Mouse (Mus musculus) embryonic facial prominence, embryonic 15.5 days (tissue): Measurements from ENCODE around the gene Grin1. TPM values are rescaled to one million over a fixed set of nuclear protein-coding genes. Genes with fewer than 3 reads are reported as not detected.

Source experiments
- ATAC-seq: fragments of 200-750 bp; cut with Nextera tagmentation; 2 replicates; pipeline ENCODE4 v1.8.0; 2017; ENCODE audit warnings: low read depth, moderate TSS enrichment; ENCODE audit not compliant: insufficient number of reproducible peaks, low FRiP score, low TSS enrichment
- H3K27ac ChIP-seq: fragments of 300-500 bp; sonication (generic); replicated peaks from 2 replicates; pipeline ENCODE4 v1.5.1; 2015; ENCODE audit warnings: mild to moderate bottlenecking, inconsistent platforms
- H3K27me3 ChIP-seq: fragments of 300-500 bp; sonication (generic); 2 replicates; pipeline ENCODE4 v1.6.1; 2015; ENCODE audit warnings: inconsistent platforms
- H3K36me3 ChIP-seq: fragments of 300-500 bp; sonication (generic); 2 replicates; pipeline ENCODE4 v1.6.1; 2015; ENCODE audit warnings: mild to moderate bottlenecking, inconsistent platforms
- H3K4me1 ChIP-seq: fragments of 300-500 bp; sonication (generic); 2 replicates; pipeline ENCODE4 v1.6.1; 2015; ENCODE audit warnings: inconsistent platforms
- H3K4me2 ChIP-seq: fragments of 300-500 bp; sonication (generic); replicated peaks from 2 replicates; pipeline ENCODE4 v1.6.1; 2015; ENCODE audit warnings: mild to moderate bottlenecking, inconsistent platforms
- H3K4me3 ChIP-seq: fragments of 300-500 bp; sonication (generic); replicated peaks from 2 replicates; pipeline ENCODE4 v1.5.1; 2015; ENCODE audit warnings: mild to moderate bottlenecking, inconsistent platforms
- H3K9ac ChIP-seq: fragments of 300-500 bp; sonication (generic); 2 replicates; pipeline ENCODE4 v1.6.1; 2015; ENCODE audit warnings: inconsistent platforms
- H3K9me3 ChIP-seq: fragments of 300-500 bp; sonication (generic); replicated peaks from 2 replicates; pipeline ENCODE4 v1.6.1; 2016; ENCODE audit warnings: inconsistent platforms
- WGBS: fragments of 180-500 bp; shearing (Covaris S2); methylation state at CpG from one replicate; pipeline ENCODE4 v1.1.7; 2015; 5-methylcytosine and 5-hydroxymethylcytosine counted together
- polyA plus RNA-seq: library from polyadenylated mRNA; unstranded; fragments of >200 nt; fragmentation: Nextera tagmentation; extraction: Ambion mirVana; gene quantifications from 2 replicates; pipeline ENCODE4 v1.2.1, GENCODE M21; 2015

Gene Grin1
- polyA plus RNA-seq, 1 experiment from 2014 or later = 0.71 TPM

DNA sequence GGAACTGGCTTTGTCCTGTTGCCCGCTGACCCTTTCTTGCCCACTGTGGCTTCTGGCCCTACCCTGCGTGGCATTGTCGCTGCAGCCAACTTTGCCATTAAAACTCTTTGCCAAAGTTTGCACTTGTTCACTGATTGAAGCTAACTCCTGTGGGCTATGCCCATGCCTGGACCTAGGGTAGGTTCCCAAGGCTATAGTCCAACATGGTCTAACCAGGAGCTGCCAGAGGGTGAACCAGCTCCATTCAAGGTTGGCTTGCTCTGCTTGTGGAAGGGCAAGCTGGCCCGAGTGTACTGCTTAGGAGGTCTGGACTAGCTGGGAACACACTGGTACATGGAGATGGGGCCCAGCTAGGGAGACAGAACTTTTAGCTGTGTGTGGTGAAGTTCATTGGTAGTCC is 74.8 kb downstream of the Grin1 start:
- Histone ChIP-seq H3K4me1 (peaks cover 29% of the 10 kb centered on the region), H3K27me3 (peaks cover 24% of the 10 kb centered on the region), H3K9me3 (no peaks in the 10 kb centered on the region), H3K36me3 (peaks cover 28% of the 10 kb centered on the region), H3K27ac (no peak overlapping the region), H3K9ac (no peak overlapping the region), H3K4me2 (no peak overlapping the region), H3K4me3 (no peak overlapping the region)
- 84% methylated on average over 4 of the region's 4 CpGs for WGBS
- no peak for ATAC-seq

DNA sequence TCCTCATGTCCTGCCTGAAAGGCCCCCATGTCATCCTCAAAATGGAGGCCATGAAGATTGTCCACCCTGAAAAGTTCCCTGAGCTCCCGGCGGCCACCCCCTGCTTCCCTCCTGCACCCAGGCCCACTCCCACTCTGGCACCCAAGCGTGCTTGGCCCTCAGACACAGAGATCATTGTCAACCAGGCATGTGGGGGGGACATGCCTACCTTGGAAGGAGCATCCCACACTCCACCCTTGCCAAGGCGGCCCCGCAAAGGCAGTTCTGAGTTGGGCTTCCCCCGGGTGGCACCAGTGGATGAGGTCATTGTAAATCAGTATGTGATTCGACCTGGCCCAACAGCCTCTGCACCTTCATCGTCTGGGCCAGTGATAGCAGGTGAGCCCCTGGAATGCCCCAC is 75.6 kb downstream of the Grin1 start:
- Histone ChIP-seq H3K9ac (no peak overlapping the region), H3K36me3 (peaks cover 22% of the 10 kb centered on the region), H3K4me1 (peaks cover 29% of the 10 kb centered on the region), H3K27ac (no peak overlapping the region), H3K27me3 (peaks cover 24% of the 10 kb centered on the region), H3K4me3 (peak overlapping the region; percentile 56; the same call in 1 of the 2 replicates), H3K4me2 (no peak overlapping the region), H3K9me3 (no peaks in the 10 kb centered on the region)
- ATAC-seq = no peak
- WGBS = 71% methylated on average over 8 of the region's 8 CpGs

DNA sequence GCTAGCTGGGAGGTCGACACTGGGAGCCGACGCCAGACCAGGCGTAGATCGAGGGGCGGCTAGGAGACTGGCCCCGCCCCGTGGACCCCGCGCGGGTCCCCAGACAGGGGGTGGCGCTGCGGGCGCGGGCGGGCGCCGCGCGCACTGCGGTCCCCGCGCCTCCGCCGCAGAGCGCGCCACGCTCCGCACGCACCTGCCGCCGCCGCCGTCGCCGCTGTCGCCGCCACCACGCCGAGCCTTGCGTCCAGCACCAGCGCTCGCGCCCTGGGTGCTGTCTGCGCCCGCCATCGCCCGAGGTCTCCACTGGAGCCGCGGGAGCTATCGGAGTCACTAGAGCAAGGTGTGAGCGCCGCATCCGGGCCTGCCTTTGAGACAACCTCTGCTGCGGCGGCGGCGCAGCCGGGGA is 76.9 kb downstream of the Grin1 start, which contains the start of the genes Rnf208 and Cysrt1:
Rnf208 (plus strand) TSS at position 155 of the 406 bp plus-strand sequence.
Cysrt1 (minus strand) TSS at position 352 of the 406 bp plus-strand sequence.
- under 1% methylated on average over 52 of the region's 59 CpGs for WGBS
- Histone ChIP-seq H3K4me1 (peaks cover 29% of the 10 kb centered on the region), H3K9ac (peak within 1 kb of the TSS; percentile 26), H3K36me3 (peaks cover 11% of the 10 kb centered on the region; the same call in 1 of the 2 replicates), H3K4me2 (peak within 1 kb of the TSS; percentile 94), H3K27ac (peak within 1 kb of the TSS; percentile 81), H3K27me3 (peaks cover 24% of the 10 kb centered on the region), H3K4me3 (peak within 1 kb of the TSS; percentile 56), H3K9me3 (no peaks in the 10 kb centered on the region)
- ATAC-seq = no peak

DNA sequence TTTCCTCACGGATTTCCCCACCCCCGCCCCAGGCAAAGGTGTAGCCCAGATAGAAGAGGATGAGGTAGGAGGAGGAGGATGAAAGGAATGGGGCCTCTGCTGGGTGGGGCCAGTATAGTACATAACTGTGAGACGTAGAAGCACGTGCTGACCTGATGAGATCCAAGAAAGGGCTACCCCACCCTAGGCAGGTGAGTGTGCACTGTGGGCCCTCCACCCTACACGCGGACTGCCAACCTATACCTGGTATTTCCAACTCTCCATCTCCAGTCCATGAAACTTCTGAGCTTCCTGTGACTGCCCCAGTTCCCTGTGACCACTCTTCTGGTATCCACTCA is 77.6 kb downstream of the Grin1 start:
- peak; percentile 41 for ATAC-seq
- Histone ChIP-seq H3K4me3 (peak overlapping the region; percentile 56), H3K9me3 (no peaks in the 10 kb centered on the region), H3K36me3 (peaks cover 11% of the 10 kb centered on the region; the same call in 1 of the 2 replicates), H3K4me1 (peaks cover 29% of the 10 kb centered on the region), H3K4me2 (peak overlapping the region; percentile 94), H3K27ac (peak overlapping the region; percentile 81), H3K27me3 (peaks cover 24% of the 10 kb centered on the region), H3K9ac (no peak overlapping the region)
- 7% methylated on average over 6 of the region's 6 CpGs for WGBS

Other genes starting within 250 kb of the Grin1 start
- not detected in 2 replicates for gene Entpd8, start 238.9 kb downstream of the Grin1 start, polyA plus RNA-seq
- 0.37 and 0.39 TPM in 2 replicates for gene Noxa1, start 224.0 kb downstream of the Grin1 start, polyA plus RNA-seq
- 26.8 and 26.9 TPM in 2 replicates for gene Nrarp, start 138.4 kb downstream of the Grin1 start, polyA plus RNA-seq
- 9.3 and 10.5 TPM in 2 replicates for gene Tor4a, start 122.3 kb downstream of the Grin1 start, polyA plus RNA-seq
- gene Nelfb, start 107.7 kb downstream of the Grin1 start, polyA plus RNA-seq = 114 and 115 TPM in 2 replicates
- gene Stpg3, start 104.5 kb downstream of the Grin1 start, polyA plus RNA-seq = not detected in 2 replicates
- gene Fam166a, start 100.4 kb downstream of the Grin1 start, polyA plus RNA-seq = 0.77 TPM in 1 of 2 replicates, not detected in the other
- 590 and 660 TPM in 2 replicates for gene Tubb4b, start 94.5 kb downstream of the Grin1 start, polyA plus RNA-seq
- not detected in 2 replicates for gene Slc34a3, start 84.8 kb downstream of the Grin1 start, polyA plus RNA-seq
- 0.20 and 0.24 TPM in 2 replicates for gene Rnf224, start 82.4 kb downstream of the Grin1 start, polyA plus RNA-seq
- gene Rnf208, start 76.9 kb downstream of the Grin1 start, polyA plus RNA-seq = 18.4 and 22.9 TPM in 2 replicates
- 53.3 and 54.0 TPM in 2 replicates for gene Cysrt1, start 76.7 kb downstream of the Grin1 start, polyA plus RNA-seq
- 8.2 and 9.4 TPM in 2 replicates for gene AL732309.1, start 72.3 kb downstream of the Grin1 start, polyA plus RNA-seq
- 23.8 and 25.6 TPM in 2 replicates for gene Tmem203, start 63.7 kb downstream of the Grin1 start, polyA plus RNA-seq
- gene Tprn, start 56.6 kb downstream of the Grin1 start, polyA plus RNA-seq = 10.2 TPM in 2 replicates
- gene Ssna1, start 46.7 kb downstream of the Grin1 start, polyA plus RNA-seq = 258 and 263 TPM in 2 replicates
- gene Anapc2, start 46.7 kb downstream of the Grin1 start, polyA plus RNA-seq = 134 and 136 TPM in 2 replicates
- gene Tmem210, start 31.0 kb downstream of the Grin1 start, polyA plus RNA-seq = not detected in 2 replicates
- 4.9 and 5.2 TPM in 2 replicates for gene Lrrc26, start 29.3 kb downstream of the Grin1 start, polyA plus RNA-seq
- 54.4 and 55.5 TPM in 2 replicates for gene Man1b1, start 13.2 kb upstream of the Grin1 start, polyA plus RNA-seq
- gene Dpp7, start 37.2 kb upstream of the Grin1 start, polyA plus RNA-seq = 24.6 and 25.5 TPM in 2 replicates
- 18.4 and 21.7 TPM in 2 replicates for gene Uap1l1, start 46.5 kb upstream of the Grin1 start, polyA plus RNA-seq
- 29.2 and 32.8 TPM in 2 replicates for gene Sapcd2, start 53.1 kb upstream of the Grin1 start, polyA plus RNA-seq
- gene Entpd2, start 76.7 kb upstream of the Grin1 start, polyA plus RNA-seq = 7.4 and 9.0 TPM in 2 replicates
- gene Npdc1, start 80.2 kb upstream of the Grin1 start, polyA plus RNA-seq = 64.9 and 67.8 TPM in 2 replicates
- 0.08 and 0.20 TPM in 2 replicates for gene Fut7, start 104.1 kb upstream of the Grin1 start, polyA plus RNA-seq
- 4.0 and 4.1 TPM in 2 replicates for gene Abca2, start 109.5 kb upstream of the Grin1 start, polyA plus RNA-seq
- gene Clic3, start 137.7 kb upstream of the Grin1 start, polyA plus RNA-seq = 72.8 and 75.5 TPM in 2 replicates
- 48.7 and 49.1 TPM in 2 replicates for gene Paxx, start 141.9 kb upstream of the Grin1 start, polyA plus RNA-seq
- gene Ptgds, start 150.9 kb upstream of the Grin1 start, polyA plus RNA-seq = 18.7 and 20.8 TPM in 2 replicates
- gene Lcn12, start 174.7 kb upstream of the Grin1 start, polyA plus RNA-seq = not detected in 2 replicates
- 81.2 and 96.3 TPM in 2 replicates for gene Fbxw5, start 181.6 kb upstream of the Grin1 start, polyA plus RNA-seq
- gene C8g, start 182.5 kb upstream of the Grin1 start, polyA plus RNA-seq = 5.6 and 7.2 TPM in 2 replicates
- 34.8 and 36.2 TPM in 2 replicates for gene Traf2, start 227.8 kb upstream of the Grin1 start, polyA plus RNA-seq
- 355 and 373 TPM in 2 replicates for gene Edf1, start 238.7 kb upstream of the Grin1 start, polyA plus RNA-seq